Mouse (Mus musculus) C2C12 (cell line): ENCODE results near the gene Krt12. TPM values are rescaled to one million over a fixed set of nuclear protein-coding genes. Genes with fewer than 3 reads are reported as not detected.
A peak's percentile ranks its signal among the peaks of the same experiment; 100 is the strongest.

Experiments used
- H3K27me3 ChIP-seq: one replicate; pipeline ENCODE4 v1.6.1; 2011; ENCODE audit not compliant: control insufficient read depth, insufficient read depth, insufficient read length
- H3K36me3 ChIP-seq: one replicate; pipeline ENCODE4 v1.6.1; 2011; ENCODE audit not compliant: control insufficient read depth, insufficient read depth
- H3K4me3 ChIP-seq: one replicate; pipeline ENCODE4 v1.5.1; 2011; ENCODE audit warnings: mild to moderate bottlenecking, control low read depth; ENCODE audit not compliant: poor library complexity, insufficient read depth, severe bottlenecking
- H3K79me2 ChIP-seq: one replicate; pipeline ENCODE4 v1.6.1; 2011; ENCODE audit not compliant: control insufficient read depth, insufficient read depth
- H3K79me3 ChIP-seq: one replicate; pipeline ENCODE4 v1.6.1; 2011; ENCODE audit warnings: low read depth, control low read depth
- H3ac ChIP-seq: one replicate; pipeline ENCODE3; 2011; ENCODE audit warnings: low read depth; ENCODE audit not compliant: control insufficient read depth, insufficient read length
- CEBPB ChIP-seq: IDR thresholded peaks from one replicate; pipeline ENCODE4 v1.6.1; 2011; ENCODE audit warnings: low read depth, mild to moderate bottlenecking, control low read depth, moderate library complexity
- CTCF ChIP-seq: IDR thresholded peaks from one replicate; pipeline ENCODE4 v1.5.1; 2011; ENCODE audit not compliant: control insufficient read depth, insufficient read depth, insufficient read length
- FOSL1 ChIP-seq: IDR thresholded peaks from one replicate; pipeline ENCODE4 v1.8.0; 2011; ENCODE audit warnings: mild to moderate bottlenecking, low read length; ENCODE audit not compliant: poor library complexity, insufficient read depth, severe bottlenecking
- MAX ChIP-seq: IDR thresholded peaks from one replicate; pipeline ENCODE4 v1.6.1; 2011; ENCODE audit warnings: mild to moderate bottlenecking, control low read depth
- MYOD1 ChIP-seq: IDR thresholded peaks from one replicate; pipeline ENCODE4 v1.6.1; 2011; ENCODE audit warnings: low read depth; ENCODE audit not compliant: control insufficient read depth, insufficient read length
- MYOG ChIP-seq: IDR thresholded peaks from one replicate; pipeline ENCODE4 v1.6.1; 2011; ENCODE audit not compliant: control insufficient read depth, insufficient read length; ENCODE audit errors: extremely low read depth
- USF1 ChIP-seq: IDR thresholded peaks from one replicate; pipeline ENCODE4 v1.6.1; 2011; ENCODE audit warnings: low read depth, mild to moderate bottlenecking, control low read depth, moderate library complexity
- polyA plus RNA-seq: library from polyadenylated mRNA; unstranded; fragments of >200 nt; fragmentation: generic; extraction: Trizol; gene quantifications from one replicate; pipeline ENCODE4 v1.2.1, GENCODE M21; 2012; ENCODE audit warnings: missing spikeins

Krt12 gene
- polyA plus RNA-seq, 1 experiment, result not detected

GRCm38 (mm10) chr11:99389264-99389663 lies 32.8 kb downstream of the Krt12 start, which contains the start of gene Krt10:
Krt10 (minus strand) TSS chr11:99389364.
- Histone ChIP-seq H3K36me3 (peaks cover 3% of the 10 kb centered on the region), H3ac (no peak within 1 kb of the TSS), H3K27me3 (no peaks in the 10 kb centered on the region), H3K79me2 (no peaks in the 10 kb centered on the region), H3K79me3 (no peaks in the 10 kb centered on the region), H3K4me3 (no peak within 1 kb of the TSS)
- TF ChIP-seq MYOG (no peak), MYOD1 (no peak), USF1 (no peak), CEBPB (no peak)

GRCm38 (mm10) chr11:99388661-99389060 lies 33.4 kb downstream of the Krt12 start:
- Histone ChIP-seq H3ac (no peak overlapping the region), H3K27me3 (no peaks in the 10 kb centered on the region), H3K79me2 (no peaks in the 10 kb centered on the region), H3K36me3 (peaks cover 3% of the 10 kb centered on the region), H3K79me3 (no peaks in the 10 kb centered on the region), H3K4me3 (no peak overlapping the region)
- no peak for TF ChIP-seq MYOG
- no peak for TF ChIP-seq FOSL1
- TF ChIP-seq USF1, result no peak
- no peak for TF ChIP-seq MYOD1
- no peak for TF ChIP-seq CEBPB
- no peak for TF ChIP-seq MAX
- no peak for TF ChIP-seq CTCF

- Histone ChIP-seq H3K79me3 (no peaks in the 10 kb centered on the region), H3K4me3 (peak overlapping the region; percentile 53), H3K36me3 (peaks cover 3% of the 10 kb centered on the region), H3ac (peak overlapping the region; percentile 70), H3K79me2 (no peaks in the 10 kb centered on the region), H3K27me3 (no peaks in the 10 kb centered on the region)
- TF ChIP-seq USF1, result no peak
- TF ChIP-seq MYOD1, result no peak
- no peak for TF ChIP-seq MYOG
- no peak for TF ChIP-seq MAX
- TF ChIP-seq FOSL1, result no peak
- no peak for TF ChIP-seq CTCF
- no peak for TF ChIP-seq CEBPB
Measured at GRCm38 (mm10) chr11:99385813-99386721, 36.0 kb downstream of the Krt12 start.

- Histone ChIP-seq H3ac (no peak overlapping the region), H3K79me3 (no peaks in the 10 kb centered on the region), H3K79me2 (no peaks in the 10 kb centered on the region), H3K27me3 (peaks cover 16% of the 10 kb centered on the region), H3K36me3 (no peaks in the 10 kb centered on the region), H3K4me3 (no peak overlapping the region)
- TF ChIP-seq USF1 (no peak), MYOD1 (no peak), CEBPB (no peak), CTCF (peak; percentile 58), MAX (no peak), MYOG (no peak), FOSL1 (no peak)
Measured at GRCm38 (mm10) chr11:99379568-99379967, 42.5 kb downstream of the Krt12 start.

- Histone ChIP-seq H3K27me3 (peaks cover 46% of the 10 kb centered on the region), H3K79me3 (no peaks in the 10 kb centered on the region), H3K79me2 (no peaks in the 10 kb centered on the region), H3K36me3 (no peaks in the 10 kb centered on the region), H3K4me3 (no peak within 1 kb of the TSS), H3ac (no peak within 1 kb of the TSS)
- TF ChIP-seq CTCF, result no peak
- TF ChIP-seq CEBPB, result no peak
- no peak for TF ChIP-seq FOSL1
- TF ChIP-seq MYOD1, result no peak
- no peak for TF ChIP-seq MAX
- TF ChIP-seq MYOG, result no peak
- TF ChIP-seq USF1, result no peak
Measured at GRCm38 (mm10) chr11:99374803-99375202, 47.3 kb downstream of the Krt12 start, which contains the start of gene Krt28. Krt28 (minus strand) TSS chr11:99374903.

- Histone ChIP-seq H3K4me3 (no peak overlapping the region), H3K79me3 (no peaks in the 10 kb centered on the region), H3K27me3 (peaks cover 34% of the 10 kb centered on the region), H3K79me2 (no peaks in the 10 kb centered on the region), H3K36me3 (no peaks in the 10 kb centered on the region), H3ac (no peak overlapping the region)
- TF ChIP-seq CEBPB, result no peak
- TF ChIP-seq FOSL1, result no peak
- TF ChIP-seq USF1, result no peak
- no peak for TF ChIP-seq MYOG
- TF ChIP-seq CTCF, result no peak
- no peak for TF ChIP-seq MAX
- no peak for TF ChIP-seq MYOD1
Measured at GRCm38 (mm10) chr11:99369853-99370451, 52.1 kb downstream of the Krt12 start.
